Mouse (Mus musculus) kidney, postnatal 14 days (tissue): Measurements from ENCODE around the gene Fam81b.

Experiments
- DNase-seq: peaks from one replicate; pipeline ENCODE4 v3.0.0; 2022; ENCODE audit warnings: mixed read lengths

Gene Fam81b

GRCm38 (mm10) chr13:76189190-76189589 is 115.7 kb downstream of the Fam81b start:
- DNase-seq: no peak

DNA sequence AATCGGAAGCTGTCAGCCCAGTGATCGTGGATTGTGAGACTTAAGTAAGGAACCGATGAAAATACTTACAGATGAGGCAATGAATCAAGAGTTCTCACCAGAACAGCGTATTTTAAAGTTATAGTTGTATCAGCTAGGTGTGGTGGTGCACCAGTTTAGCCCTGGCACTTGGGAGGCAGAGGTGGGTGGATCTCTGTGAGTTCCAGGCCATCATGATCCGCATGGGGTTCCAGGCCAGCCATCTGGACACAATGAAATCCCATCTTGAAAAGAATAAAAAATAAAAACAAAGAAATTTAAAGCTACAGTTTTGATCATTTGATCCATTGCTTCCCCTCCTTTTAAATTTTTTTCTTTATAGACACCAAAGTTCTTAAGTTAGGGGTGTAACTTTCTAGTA is 117.2 kb downstream of the Fam81b start:
- no peak for DNase-seq

DNA sequence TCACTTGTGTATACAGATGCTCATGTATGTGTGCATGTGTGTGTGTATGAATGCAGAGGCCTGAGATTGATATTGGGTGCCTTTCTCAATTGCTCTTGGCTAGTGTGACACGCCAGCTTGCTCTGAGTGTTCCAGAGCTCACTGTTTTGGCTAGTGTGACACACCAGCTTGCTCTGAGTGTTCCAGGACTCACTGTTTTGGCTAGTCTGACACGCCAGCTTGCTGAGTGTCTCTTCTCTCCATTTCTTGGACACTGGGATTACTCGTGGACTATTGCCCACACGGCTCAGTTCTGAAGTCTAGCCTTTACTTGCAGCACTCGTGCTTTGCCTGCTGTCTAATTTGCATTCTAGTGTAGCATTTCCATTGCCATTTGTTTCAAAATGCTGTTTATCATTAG is 126.2 kb downstream of the Fam81b start:
- no peak for DNase-seq

DNA sequence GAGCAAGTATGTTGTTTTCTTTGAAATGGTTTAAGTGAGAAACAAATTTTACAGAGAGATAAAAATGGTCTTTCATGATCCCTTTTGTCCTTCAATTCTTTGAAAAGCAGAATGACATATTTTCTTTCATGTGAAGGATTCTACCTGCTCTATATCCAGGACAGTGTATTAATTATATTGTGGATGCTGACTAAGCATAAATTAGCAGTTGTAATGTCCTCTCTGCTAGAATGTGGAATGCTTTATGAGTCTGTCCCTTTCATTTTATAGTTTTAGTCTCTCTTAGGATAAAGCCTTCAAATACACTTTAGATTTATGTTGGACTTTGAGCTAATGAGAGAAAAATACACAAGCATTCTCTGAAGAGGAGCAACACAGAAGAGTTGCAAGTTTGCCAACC is 130.6 kb downstream of the Fam81b start:
- no peak for DNase-seq

- peak; percentile 3 for DNase-seq
Observed at GRCm38 (mm10) chr13:76160587-76160986, 144.3 kb downstream of the Fam81b start.

DNA sequence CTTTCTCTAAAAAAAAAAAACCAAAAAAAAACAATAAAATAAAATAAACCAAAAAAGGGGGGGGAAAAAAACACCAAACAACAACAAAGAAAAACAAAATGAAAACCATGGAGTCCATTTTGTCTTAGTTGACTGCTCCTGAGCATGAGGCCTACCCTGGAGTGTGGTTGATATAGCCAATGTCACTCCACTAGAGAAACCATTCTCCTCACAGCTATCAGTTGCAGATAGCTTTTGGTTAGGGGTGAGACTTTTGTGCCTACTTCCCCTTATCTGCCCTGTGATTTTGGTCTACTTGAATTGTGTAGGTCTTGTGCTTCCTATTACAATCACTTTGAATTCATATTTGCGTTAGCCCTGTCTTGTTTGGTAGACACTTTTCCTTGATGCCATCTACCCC is 147.4 kb downstream of the Fam81b start:
- no peak for DNase-seq

- DNase-seq: peak; percentile 54
Observed at GRCm38 (mm10) chr13:76157099-76157498, 147.8 kb downstream of the Fam81b start.
